Mouse (Mus musculus): ENCODE measurements around the gene Glyctk. TPM values are rescaled to one million over a fixed set of nuclear protein-coding genes. Genes with fewer than 3 reads are reported as not detected.

Gene Glyctk
- polyA plus RNA-seq, 1 experiment from 2014 or later, result 3.0 TPM

- Histone ChIP-seq H3K9me3 (ENCODE audit: control insufficient read depth, low read length) (no peaks in the 10 kb centered on the region), H3K4me3 (replicated peaks; ENCODE audit: low read length) (no peak overlapping the region), H3K9ac (replicated peaks; ENCODE audit: low read depth, low read length) (no peak overlapping the region), H3K4me1 (replicated peaks; ENCODE audit: control insufficient read depth, insufficient read depth, low read length) (peaks cover 12% of the 10 kb centered on the region), H3K36me3 (ENCODE audit: control insufficient read depth, insufficient read depth) (no peaks in the 10 kb centered on the region), H3K27me3 (replicated peaks; ENCODE audit: control insufficient read depth, insufficient read depth, low read length) (peaks cover 4% of the 10 kb centered on the region; the same call in 1 of the 2 replicates), H3K27ac (ENCODE audit: low read length) (no peak overlapping the region), H3K4me2 (ENCODE audit: low read length) (no peak overlapping the region)
- ATAC-seq, result 0 out of 2 replicates have a peak, but pooled peaks have one; percentile 4
- WGBS, result 81% methylated on average over 21 of the region's 21 CpGs
Observed at GRCm38 (mm10) chr9:106156921-106157622, 866 bp downstream of the Glyctk start.

GRCm38 (mm10) chr9:106156419-106156818 is 1.5 kb downstream of the Glyctk start:
- no peaks in the 10 kb centered on the region for H3K36me3 ChIP-seq (ENCODE audit: control insufficient read depth, insufficient read depth)
- H3K4me1 ChIP-seq (replicated peaks; ENCODE audit: control insufficient read depth, insufficient read depth, low read length), result peaks cover 12% of the 10 kb centered on the region
- 0 out of 2 replicates have a peak, but pooled peaks cover 4% of the 10 kb centered on the region for H3K27me3 ChIP-seq (replicated peaks; ENCODE audit: control insufficient read depth, insufficient read depth, low read length)
- no peak overlapping the region for H3K27ac ChIP-seq (ENCODE audit: low read length)
- no peak overlapping the region for H3K4me2 ChIP-seq (ENCODE audit: low read length)
- no peak overlapping the region for H3K4me3 ChIP-seq (replicated peaks; ENCODE audit: low read length)
- ATAC-seq, result peak; percentile 64
- 33% methylated on average over 5 of the region's 5 CpGs for WGBS
- no peaks in the 10 kb centered on the region for H3K9me3 ChIP-seq (ENCODE audit: control insufficient read depth, low read length)
- H3K9ac ChIP-seq (replicated peaks; ENCODE audit: low read depth, low read length), result no peak overlapping the region

DNA sequence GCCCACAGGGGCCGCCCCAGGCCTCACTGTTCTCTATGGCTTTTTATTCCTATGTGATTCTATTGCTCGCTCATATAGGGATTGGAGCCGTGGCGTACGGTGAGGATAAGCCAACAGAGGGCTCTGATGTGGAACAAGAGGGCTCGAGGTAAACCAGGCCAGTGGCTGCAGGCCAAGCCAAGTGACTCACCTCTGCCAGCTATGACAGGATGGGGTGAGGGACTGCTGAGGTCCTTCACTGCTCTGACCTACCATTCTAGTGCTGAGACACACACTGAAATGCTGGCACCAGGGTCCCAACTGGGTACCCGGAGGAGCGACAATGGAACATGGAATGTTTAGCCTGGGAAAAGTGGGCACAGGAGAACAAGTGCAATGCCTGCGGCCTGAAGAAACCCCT is 3.8 kb downstream of the Glyctk start:
- WGBS, result 84% methylated on average over 9 of the region's 9 CpGs
- no peak for ATAC-seq
- H3K36me3 ChIP-seq (ENCODE audit: control insufficient read depth, insufficient read depth), result no peaks in the 10 kb centered on the region
- no peak overlapping the region for H3K4me2 ChIP-seq (ENCODE audit: low read length)
- no peak overlapping the region for H3K9ac ChIP-seq (replicated peaks; ENCODE audit: low read depth, low read length)
- no peaks in the 10 kb centered on the region for H3K9me3 ChIP-seq (ENCODE audit: control insufficient read depth, low read length)
- H3K4me1 ChIP-seq (replicated peaks; ENCODE audit: control insufficient read depth, insufficient read depth, low read length), result peaks cover 15% of the 10 kb centered on the region
- no peak overlapping the region for H3K27ac ChIP-seq (ENCODE audit: low read length)
- peaks cover 17% of the 10 kb centered on the region for H3K27me3 ChIP-seq (replicated peaks; ENCODE audit: control insufficient read depth, insufficient read depth, low read length)
- no peak overlapping the region for H3K4me3 ChIP-seq (replicated peaks; ENCODE audit: low read length)

DNA sequence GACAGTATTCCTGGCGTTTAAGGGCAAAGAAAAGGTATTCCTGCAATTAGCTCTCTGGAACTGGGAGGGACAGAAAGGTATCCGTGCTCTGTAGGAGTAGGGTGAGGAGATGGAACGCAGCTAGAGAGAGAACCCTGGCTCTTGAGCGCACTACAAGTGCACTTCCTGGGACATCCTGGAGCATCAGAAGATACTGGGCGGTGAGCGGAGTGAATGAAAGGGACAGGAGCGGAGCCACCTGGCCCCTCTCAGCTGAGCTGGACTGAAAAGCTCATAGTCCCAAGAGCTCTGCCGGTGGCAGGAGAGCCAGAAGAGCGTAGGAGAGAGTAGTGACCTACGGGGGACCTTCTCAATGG is 8.6 kb downstream of the Glyctk start:
- ATAC-seq, result no peak
- H3K9me3 ChIP-seq (ENCODE audit: control insufficient read depth, low read length), result no peaks in the 10 kb centered on the region
- WGBS, result 10% methylated on average over 10 of the region's 10 CpGs
- H3K27ac ChIP-seq (ENCODE audit: low read length), result peak overlapping the region; percentile 65
- peak overlapping the region; percentile 80 for H3K9ac ChIP-seq (replicated peaks; ENCODE audit: low read depth, low read length)
- H3K27me3 ChIP-seq (replicated peaks; ENCODE audit: control insufficient read depth, insufficient read depth, low read length), result peaks cover 26% of the 10 kb centered on the region
- peak overlapping the region; percentile 50 for H3K4me2 ChIP-seq (ENCODE audit: low read length)
- peaks cover 32% of the 10 kb centered on the region for H3K4me1 ChIP-seq (replicated peaks; ENCODE audit: control insufficient read depth, insufficient read depth, low read length)
- peak overlapping the region; percentile 49 for H3K4me3 ChIP-seq (replicated peaks; ENCODE audit: low read length)
- no peaks in the 10 kb centered on the region for H3K36me3 ChIP-seq (ENCODE audit: control insufficient read depth, insufficient read depth)

- Histone ChIP-seq H3K4me3 (replicated peaks; ENCODE audit: low read length) (peak overlapping the region; percentile 49), H3K36me3 (ENCODE audit: control insufficient read depth, insufficient read depth) (no peaks in the 10 kb centered on the region), H3K9ac (replicated peaks; ENCODE audit: low read depth, low read length) (peak overlapping the region; percentile 80), H3K4me2 (ENCODE audit: low read length) (peak overlapping the region; percentile 50), H3K27me3 (replicated peaks; ENCODE audit: control insufficient read depth, insufficient read depth, low read length) (peaks cover 26% of the 10 kb centered on the region), H3K27ac (ENCODE audit: low read length) (peak overlapping the region; percentile 65), H3K9me3 (ENCODE audit: control insufficient read depth, low read length) (no peaks in the 10 kb centered on the region), H3K4me1 (replicated peaks; ENCODE audit: control insufficient read depth, insufficient read depth, low read length) (peaks cover 38% of the 10 kb centered on the region)
- ATAC-seq, result peak; percentile 71
- under 1% methylated on average over 36 of the region's 36 CpGs for WGBS
Observed at GRCm38 (mm10) chr9:106148541-106149398, 9.2 kb downstream of the Glyctk start.

- H3K9ac ChIP-seq (replicated peaks; ENCODE audit: low read depth, low read length), result peak overlapping the region; percentile 80
- peaks cover 42% of the 10 kb centered on the region for H3K4me1 ChIP-seq (replicated peaks; ENCODE audit: control insufficient read depth, insufficient read depth, low read length)
- peak overlapping the region; percentile 50 for H3K4me2 ChIP-seq (ENCODE audit: low read length)
- ATAC-seq, result peak; percentile 29
- H3K27ac ChIP-seq (ENCODE audit: low read length), result peak overlapping the region; percentile 65
- peaks cover 26% of the 10 kb centered on the region for H3K27me3 ChIP-seq (replicated peaks; ENCODE audit: control insufficient read depth, insufficient read depth, low read length)
- H3K9me3 ChIP-seq (ENCODE audit: control insufficient read depth, low read length), result no peaks in the 10 kb centered on the region
- 0% methylated on average over 10 of the region's 10 CpGs for WGBS
- peak overlapping the region; percentile 49 for H3K4me3 ChIP-seq (replicated peaks; ENCODE audit: low read length)
- no peaks in the 10 kb centered on the region for H3K36me3 ChIP-seq (ENCODE audit: control insufficient read depth, insufficient read depth)
Observed at GRCm38 (mm10) chr9:106147851-106148431, 10.0 kb downstream of the Glyctk start.

DNA sequence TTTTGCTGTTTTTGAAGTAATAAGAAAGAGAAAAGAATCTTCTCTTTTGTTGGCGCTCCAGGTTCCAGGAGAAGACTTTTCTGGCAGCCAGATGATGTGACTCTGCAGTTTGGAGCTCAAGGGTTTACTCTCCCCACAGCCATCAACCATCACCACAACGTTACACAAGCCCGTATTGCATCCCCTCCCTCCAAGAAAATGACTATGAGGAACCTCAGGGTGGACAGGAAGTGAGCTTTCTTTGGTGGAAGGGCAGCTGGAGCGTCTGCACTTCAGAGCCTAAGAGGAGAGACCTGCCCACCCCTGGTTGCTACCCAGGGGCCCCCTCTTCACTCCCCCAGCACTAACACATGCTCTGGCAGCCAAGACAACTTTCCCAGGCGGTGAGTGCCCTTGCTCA is 10.7 kb downstream of the Glyctk start:
- ATAC-seq, result no peak

DNA sequence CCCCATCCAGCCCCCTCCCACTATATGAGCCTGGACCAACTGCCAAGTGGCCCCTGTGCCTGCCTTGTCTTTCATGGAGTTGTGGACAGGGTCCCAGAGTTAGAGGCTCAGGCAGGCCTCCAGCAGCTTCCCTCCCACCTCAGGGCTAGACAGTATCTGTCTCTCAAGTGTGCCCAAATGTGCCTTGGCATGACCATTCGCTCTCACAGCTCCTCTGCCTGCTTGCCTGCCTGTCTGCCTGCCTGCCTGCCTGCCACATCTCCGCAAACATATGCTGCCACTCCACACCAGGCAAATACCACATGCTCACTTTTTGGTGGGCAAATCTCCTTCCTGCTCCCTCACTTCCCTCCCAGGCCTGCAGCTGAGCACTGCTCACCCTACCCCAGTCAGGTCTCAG is 12.4 kb downstream of the Glyctk start:
- H3K9ac ChIP-seq (replicated peaks; ENCODE audit: low read depth, low read length), result no peak overlapping the region
- no peaks in the 10 kb centered on the region for H3K9me3 ChIP-seq (ENCODE audit: control insufficient read depth, low read length)
- peak; percentile 57 for ATAC-seq
- peaks cover 38% of the 10 kb centered on the region for H3K4me1 ChIP-seq (replicated peaks; ENCODE audit: control insufficient read depth, insufficient read depth, low read length)
- H3K4me3 ChIP-seq (replicated peaks; ENCODE audit: low read length), result no peak overlapping the region
- peaks cover 24% of the 10 kb centered on the region for H3K27me3 ChIP-seq (replicated peaks; ENCODE audit: control insufficient read depth, insufficient read depth, low read length)
- H3K27ac ChIP-seq (ENCODE audit: low read length), result no peak overlapping the region
- no peaks in the 10 kb centered on the region for H3K36me3 ChIP-seq (ENCODE audit: control insufficient read depth, insufficient read depth)
- WGBS, result 41% methylated on average over 2 of the region's 2 CpGs
- no peak overlapping the region for H3K4me2 ChIP-seq (ENCODE audit: low read length)

More for the DNA sequence above, 10.7 kb downstream of the Glyctk start:
- Histone ChIP-seq H3K4me1 (replicated peaks; ENCODE audit: control insufficient read depth, insufficient read depth, low read length) (peaks cover 42% of the 10 kb centered on the region), H3K36me3 (ENCODE audit: control insufficient read depth, insufficient read depth) (no peaks in the 10 kb centered on the region), H3K9ac (replicated peaks; ENCODE audit: low read depth, low read length) (peak overlapping the region; percentile 80), H3K27me3 (replicated peaks; ENCODE audit: control insufficient read depth, insufficient read depth, low read length) (peaks cover 26% of the 10 kb centered on the region), H3K27ac (ENCODE audit: low read length) (no peak overlapping the region; the same call in 1 of the 2 replicates), H3K9me3 (ENCODE audit: control insufficient read depth, low read length) (no peaks in the 10 kb centered on the region), H3K4me3 (replicated peaks; ENCODE audit: low read length) (peak overlapping the region; percentile 49; the same call in 1 of the 2 replicates), H3K4me2 (ENCODE audit: low read length) (peak overlapping the region; percentile 50)
- WGBS, result 36% methylated on average over 5 of the region's 5 CpGs

DNA sequence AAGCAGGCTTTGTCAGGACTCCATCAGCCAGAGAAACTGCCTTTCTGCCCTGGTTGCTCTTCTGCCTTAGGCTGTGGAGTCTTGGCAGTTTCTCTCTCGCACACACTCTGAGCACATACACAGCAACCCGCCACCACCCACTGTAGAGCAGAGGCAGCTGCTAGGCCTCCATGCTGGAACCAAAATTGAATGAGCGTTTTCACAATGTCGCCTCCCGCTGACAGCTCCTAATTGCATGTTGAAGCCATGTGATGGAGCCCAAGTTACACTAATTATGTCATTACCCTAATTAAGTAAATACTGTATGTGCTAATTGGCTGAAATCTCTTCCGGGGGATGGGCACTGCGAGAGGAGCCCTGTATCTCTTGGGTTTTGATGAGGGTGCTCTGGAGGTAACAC is 13.8 kb downstream of the Glyctk start:
- Histone ChIP-seq H3K36me3 (ENCODE audit: control insufficient read depth, insufficient read depth) (no peaks in the 10 kb centered on the region), H3K9me3 (ENCODE audit: control insufficient read depth, low read length) (no peaks in the 10 kb centered on the region), H3K9ac (replicated peaks; ENCODE audit: low read depth, low read length) (no peak overlapping the region), H3K4me1 (replicated peaks; ENCODE audit: control insufficient read depth, insufficient read depth, low read length) (peaks cover 39% of the 10 kb centered on the region), H3K4me3 (replicated peaks; ENCODE audit: low read length) (no peak overlapping the region), H3K27me3 (replicated peaks; ENCODE audit: control insufficient read depth, insufficient read depth, low read length) (peaks cover 18% of the 10 kb centered on the region; the same call in 1 of the 2 replicates), H3K4me2 (ENCODE audit: low read length) (no peak overlapping the region), H3K27ac (ENCODE audit: low read length) (no peak overlapping the region)
- peak; percentile 61 for ATAC-seq
- WGBS, result 14% methylated on average over 7 of the region's 7 CpGs

Data from forebrain, embryonic 16.5 days (tissue).